Mouse (Mus musculus) forebrain, embryonic 16.5 days (tissue): ENCODE measurements around the gene Galk2. TPM values are rescaled to one million over a fixed set of nuclear protein-coding genes. Genes with fewer than 3 reads are reported as not detected.
A peak's percentile ranks its signal among the peaks of the same experiment; 100 is the strongest.

ENCODE experiments used
- ATAC-seq: fragments of 200-750 bp; cut with Nextera tagmentation; 2 replicates; pipeline ENCODE4 v1.8.0; 2017; ENCODE audit warnings: mild to moderate bottlenecking, moderate library complexity
- H3K27ac ChIP-seq: fragments of 300-500 bp; sonication (generic); 2 replicates; pipeline ENCODE4 v1.5.1; 2014; ENCODE audit warnings: low read length, control low read depth
- H3K27me3 ChIP-seq: fragments of 300-500 bp; sonication (generic); replicated peaks from 2 replicates; pipeline ENCODE4 v1.6.1; 2014; ENCODE audit warnings: low read length; ENCODE audit not compliant: control insufficient read depth, insufficient read depth
- H3K36me3 ChIP-seq: fragments of 300-500 bp; sonication (generic); 2 replicates; pipeline ENCODE4 v1.6.1; 2014; ENCODE audit not compliant: control insufficient read depth, insufficient read depth
- H3K4me1 ChIP-seq: fragments of 300-500 bp; sonication (generic); replicated peaks from 2 replicates; pipeline ENCODE4 v1.6.1; 2014; ENCODE audit warnings: low read length; ENCODE audit not compliant: control insufficient read depth, insufficient read depth
- H3K4me2 ChIP-seq: fragments of 300-500 bp; sonication (generic); 2 replicates; pipeline ENCODE4 v1.6.1; 2014; ENCODE audit warnings: mild to moderate bottlenecking, low read length, control low read depth
- H3K4me3 ChIP-seq: fragments of 300-500 bp; sonication (generic); replicated peaks from 2 replicates; pipeline ENCODE4 v1.5.1; 2014; ENCODE audit warnings: mild to moderate bottlenecking, low read length, control low read depth
- H3K9ac ChIP-seq: fragments of 300-500 bp; sonication (generic); replicated peaks from 2 replicates; pipeline ENCODE4 v1.6.1; 2014; ENCODE audit warnings: low read depth, low read length, control low read depth
- H3K9me3 ChIP-seq: fragments of 300-500 bp; sonication (generic); 2 replicates; pipeline ENCODE4 v1.6.1; 2016; ENCODE audit warnings: low read length; ENCODE audit not compliant: control insufficient read depth
- WGBS: fragments of 180-500 bp; shearing (Covaris S2); extraction: QIAGEN DNeasy Blood & Tissue Kit; methylation state at CpG from one replicate; pipeline ENCODE4 v1.1.7; 2014; 5-methylcytosine and 5-hydroxymethylcytosine counted together
- polyA plus RNA-seq: library from polyadenylated mRNA; unstranded; fragments of >200 nt; fragmentation: Nextera tagmentation; extraction: Ambion mirVana; gene quantifications from 2 replicates; pipeline ENCODE4 v1.2.1, GENCODE M21; 2015

Galk2 gene
- polyA plus RNA-seq, 1 experiment from 2014 or later = 27.9 TPM

DNA sequence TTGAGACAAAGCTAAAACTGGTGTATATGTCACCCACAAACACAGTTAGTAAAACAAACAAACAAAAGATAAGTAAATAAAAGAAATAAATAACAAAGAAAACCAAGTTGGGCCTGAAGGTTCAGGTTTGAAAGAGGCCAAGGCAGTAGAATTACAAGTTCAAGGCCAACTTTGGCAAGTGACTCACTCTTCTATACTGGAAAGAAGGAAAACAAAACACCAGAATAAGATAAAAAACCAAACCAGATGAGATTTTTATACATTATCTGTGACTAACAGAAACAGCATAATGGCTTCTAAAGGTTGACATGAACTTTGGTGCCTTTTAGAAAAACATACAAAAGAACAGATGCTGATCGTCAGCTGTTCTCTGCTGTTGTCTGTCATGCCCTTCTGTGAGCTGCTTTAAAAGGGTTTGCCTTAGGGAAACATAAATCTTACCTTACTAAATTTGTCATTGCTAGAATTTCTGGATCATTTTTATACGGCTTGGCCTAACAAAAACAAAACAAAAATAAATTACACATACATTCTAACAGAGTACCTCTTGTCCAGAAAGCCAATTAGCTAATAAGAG lies 20.1 kb upstream of the Galk2 start:
- no peak overlapping the region for H3K4me3 ChIP-seq
- H3K4me2 ChIP-seq = no peak overlapping the region
- peaks cover 28% of the 10 kb centered on the region for H3K36me3 ChIP-seq
- no peak overlapping the region for H3K9ac ChIP-seq
- no peak for ATAC-seq
- WGBS = 82% methylated on average over 2 of the region's 2 CpGs
- H3K9me3 ChIP-seq = no peaks in the 10 kb centered on the region
- no peaks in the 10 kb centered on the region for H3K4me1 ChIP-seq
- no peaks in the 10 kb centered on the region for H3K27me3 ChIP-seq
- no peak overlapping the region for H3K27ac ChIP-seq

DNA sequence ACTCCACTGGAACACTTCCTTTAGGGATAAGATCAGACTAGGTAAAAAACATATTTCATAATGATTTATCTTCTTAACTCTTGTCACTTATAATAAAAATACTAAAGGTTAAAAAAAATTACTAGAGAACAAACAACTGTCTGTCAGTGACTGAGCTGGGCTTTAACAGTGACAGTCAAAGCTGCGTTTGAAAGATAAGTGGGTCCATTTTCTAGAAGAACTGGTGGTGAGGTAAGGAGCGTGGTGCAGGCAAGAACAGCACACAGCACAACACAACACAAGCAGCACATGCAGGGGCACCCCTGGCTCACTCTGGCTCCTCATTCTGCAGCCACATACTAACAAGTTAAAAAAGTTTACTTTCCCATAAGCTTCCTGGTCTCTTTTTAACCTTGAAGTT lies 7.7 kb upstream of the Galk2 start:
- H3K4me3 ChIP-seq = no peak overlapping the region
- H3K27me3 ChIP-seq = no peaks in the 10 kb centered on the region
- H3K9ac ChIP-seq = no peak overlapping the region
- WGBS = 80% methylated on average over 2 of the region's 2 CpGs
- no peaks in the 10 kb centered on the region for H3K9me3 ChIP-seq
- H3K36me3 ChIP-seq = peaks cover 9% of the 10 kb centered on the region
- H3K27ac ChIP-seq = no peak overlapping the region
- H3K4me2 ChIP-seq = no peak overlapping the region
- no peaks in the 10 kb centered on the region for H3K4me1 ChIP-seq
- no peak for ATAC-seq

GRCm38 (mm10) chr2:125857707-125858106 lies 1.2 kb upstream of the Galk2 start:
- Histone ChIP-seq H3K9ac (no peak overlapping the region), H3K4me2 (peak overlapping the region; percentile 70), H3K36me3 (no peaks in the 10 kb centered on the region), H3K9me3 (no peaks in the 10 kb centered on the region), H3K27me3 (no peaks in the 10 kb centered on the region), H3K4me3 (peak overlapping the region; percentile 80), H3K27ac (no peak overlapping the region), H3K4me1 (peaks cover 9% of the 10 kb centered on the region)
- no peak for ATAC-seq
- 40% methylated on average over 3 of the region's 3 CpGs for WGBS

DNA sequence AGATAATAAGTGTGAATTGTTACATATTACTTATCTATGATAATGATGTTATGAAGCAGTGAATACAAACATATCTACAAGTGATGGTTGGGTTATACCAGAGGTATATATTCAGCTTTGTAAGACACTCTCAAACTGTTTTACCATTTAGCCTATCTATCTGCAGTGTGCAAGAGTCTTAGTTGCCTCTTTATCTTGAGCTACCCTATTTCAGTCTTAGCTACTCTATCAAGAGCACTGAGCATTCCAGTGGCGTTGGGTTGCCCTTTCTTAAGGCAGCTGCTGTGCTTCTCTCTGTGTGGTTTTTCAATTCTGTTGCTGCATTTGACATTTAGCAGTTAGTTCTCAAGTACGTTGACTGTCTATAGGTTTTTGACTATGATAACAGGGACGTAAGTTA lies 4.9 kb downstream of the Galk2 start:
- no peaks in the 10 kb centered on the region for H3K27me3 ChIP-seq
- H3K4me1 ChIP-seq = peaks cover 14% of the 10 kb centered on the region
- H3K36me3 ChIP-seq = no peaks in the 10 kb centered on the region
- H3K27ac ChIP-seq = no peak overlapping the region
- H3K9ac ChIP-seq = no peak overlapping the region
- no peak overlapping the region for H3K4me3 ChIP-seq
- 83% methylated on average over 3 of the region's 3 CpGs for WGBS
- no peaks in the 10 kb centered on the region for H3K9me3 ChIP-seq
- H3K4me2 ChIP-seq = no peak overlapping the region
- no peak for ATAC-seq

DNA sequence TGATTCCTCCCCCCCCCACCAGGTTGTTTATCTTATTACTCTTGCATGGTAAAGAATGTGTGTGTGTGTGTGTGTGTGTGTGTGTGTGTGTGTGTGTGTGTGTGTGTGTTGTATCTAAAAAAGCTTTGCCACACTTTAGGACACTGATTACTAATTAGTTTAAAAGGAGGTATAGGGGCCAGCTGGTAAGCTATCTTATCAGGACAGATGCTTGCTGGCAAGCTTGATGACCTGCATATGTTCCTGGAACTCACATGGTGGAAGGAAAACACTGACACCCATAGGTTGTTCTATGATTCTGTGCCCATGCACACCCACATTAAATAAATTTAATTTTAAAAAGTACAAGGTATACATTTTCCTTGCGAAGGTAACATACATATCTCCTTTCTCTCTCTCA lies 5.6 kb downstream of the Galk2 start:
- H3K9ac ChIP-seq = no peak overlapping the region
- no peak overlapping the region for H3K27ac ChIP-seq
- 97% methylated on average over 1 of the region's 1 CpGs for WGBS
- H3K4me3 ChIP-seq = no peak overlapping the region
- H3K36me3 ChIP-seq = no peaks in the 10 kb centered on the region
- ATAC-seq = no peak
- H3K27me3 ChIP-seq = no peaks in the 10 kb centered on the region
- peaks cover 14% of the 10 kb centered on the region for H3K4me1 ChIP-seq
- H3K4me2 ChIP-seq = no peak overlapping the region
- H3K9me3 ChIP-seq = no peaks in the 10 kb centered on the region

DNA sequence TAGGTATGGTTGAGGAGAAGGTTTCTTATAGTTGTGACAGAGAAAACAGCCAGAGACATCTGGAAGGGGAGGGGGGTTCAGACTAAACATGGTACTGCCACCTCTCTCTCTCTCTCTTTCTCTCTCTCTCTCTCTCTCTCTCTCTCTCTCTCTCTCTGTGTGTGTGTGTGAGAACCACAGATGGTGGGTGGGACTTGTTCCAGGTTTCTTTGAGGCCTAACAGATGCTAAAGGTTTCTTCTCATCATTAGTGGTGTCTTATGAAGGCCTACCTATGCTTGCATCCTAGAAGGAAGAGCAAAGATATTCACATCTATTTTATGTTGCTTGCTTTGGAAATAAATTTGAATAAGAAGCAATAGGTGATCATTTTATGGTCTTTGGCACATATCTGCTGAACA lies 6.7 kb downstream of the Galk2 start:
- Histone ChIP-seq H3K4me3 (no peak overlapping the region), H3K9me3 (no peaks in the 10 kb centered on the region), H3K36me3 (no peaks in the 10 kb centered on the region), H3K27me3 (no peaks in the 10 kb centered on the region), H3K4me1 (peaks cover 12% of the 10 kb centered on the region), H3K27ac (no peak overlapping the region), H3K4me2 (peak overlapping the region; percentile 69), H3K9ac (no peak overlapping the region; the same call in 1 of the 2 replicates)
- no peak for ATAC-seq

DNA sequence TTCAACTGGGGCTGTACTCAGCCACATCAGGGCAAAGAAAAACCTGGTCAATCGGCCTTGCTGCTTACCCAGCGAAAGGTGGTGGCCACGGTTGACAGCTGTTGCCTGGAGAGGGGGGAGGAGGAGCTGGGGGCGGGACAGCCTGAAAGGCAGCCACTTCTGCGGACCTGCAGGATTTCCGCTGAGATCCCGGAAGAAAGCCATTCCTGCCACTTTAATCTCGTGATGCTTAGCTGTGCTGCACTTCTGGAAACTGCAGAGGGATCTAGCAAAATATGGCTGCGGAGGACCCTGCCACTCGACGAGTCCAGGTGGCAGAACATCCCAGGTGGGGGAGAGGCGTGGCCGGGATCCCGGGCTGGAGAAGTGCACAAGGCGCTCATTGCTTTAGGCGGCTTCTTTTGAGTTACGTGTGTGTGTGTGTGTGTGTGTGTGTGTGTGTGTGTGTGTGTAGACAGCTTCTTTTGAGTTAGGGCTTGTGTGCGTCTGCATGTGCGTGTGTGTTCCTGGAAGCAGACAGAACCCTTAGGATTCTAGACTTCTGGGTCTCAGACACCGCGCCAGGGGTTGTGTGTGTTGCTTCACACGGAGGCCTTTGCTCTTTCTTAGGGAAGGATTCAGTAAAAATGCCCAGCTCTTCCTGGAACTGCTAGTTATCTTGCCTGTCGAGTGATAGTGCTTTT lies 7.3 kb downstream of the Galk2 start:
- WGBS = 6% methylated on average over 23 of the region's 23 CpGs

DNA sequence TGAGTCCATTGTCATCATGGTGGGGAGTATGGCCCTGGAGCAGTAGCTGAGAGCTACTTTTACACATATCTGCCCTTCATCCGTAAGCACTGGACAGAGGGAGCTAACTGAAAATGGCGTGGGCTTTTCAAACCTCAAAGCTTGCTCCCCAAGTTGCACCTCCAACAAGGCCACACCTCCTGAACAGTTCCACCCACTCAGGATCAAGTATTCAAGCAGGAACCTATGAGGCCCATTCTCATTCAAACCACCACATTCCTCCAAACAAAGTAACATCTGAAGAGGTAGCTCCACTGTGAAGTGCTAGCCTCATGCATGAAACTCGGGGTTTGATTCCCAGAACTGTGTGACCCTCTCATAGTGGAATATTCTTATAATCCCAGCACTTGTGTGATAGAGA lies 9.4 kb downstream of the Galk2 start:
- Histone ChIP-seq H3K27ac (no peak overlapping the region), H3K27me3 (no peaks in the 10 kb centered on the region), H3K36me3 (no peaks in the 10 kb centered on the region), H3K4me3 (no peak overlapping the region), H3K4me1 (peaks cover 12% of the 10 kb centered on the region), H3K4me2 (no peak overlapping the region), H3K9me3 (no peaks in the 10 kb centered on the region), H3K9ac (no peak overlapping the region)
- 84% methylated on average over 3 of the region's 3 CpGs for WGBS
- ATAC-seq = no peak

More for the DNA sequence above, 7.3 kb downstream of the Galk2 start:
- Histone ChIP-seq H3K36me3 (no peaks in the 10 kb centered on the region), H3K4me2 (peak overlapping the region; percentile 69), H3K27me3 (no peaks in the 10 kb centered on the region), H3K27ac (peak overlapping the region; percentile 37), H3K9ac (peak overlapping the region; percentile 68), H3K4me1 (peaks cover 12% of the 10 kb centered on the region), H3K4me3 (peak overlapping the region; percentile 53), H3K9me3 (no peaks in the 10 kb centered on the region)
- ATAC-seq = peak; percentile 86

DNA sequence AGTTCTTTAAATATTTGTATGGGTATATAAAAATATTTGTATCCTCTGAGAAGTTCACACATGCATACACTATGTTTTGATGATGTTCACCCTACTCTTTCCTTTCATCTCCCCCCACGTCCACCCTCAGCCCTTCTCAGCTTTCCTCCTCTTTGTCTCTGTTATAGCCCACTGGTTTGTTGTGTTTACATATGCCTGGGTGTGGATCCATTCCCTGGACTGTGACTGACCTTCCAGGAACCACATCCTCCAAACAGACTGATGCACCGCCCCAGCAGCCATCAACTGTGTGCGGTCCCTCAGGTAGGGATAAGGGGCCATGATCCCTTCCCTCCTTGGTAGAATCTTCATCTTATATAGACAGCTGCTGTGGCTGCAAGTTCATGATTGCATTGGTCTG lies 11.2 kb downstream of the Galk2 start:
- no peaks in the 10 kb centered on the region for H3K27me3 ChIP-seq
- no peaks in the 10 kb centered on the region for H3K9me3 ChIP-seq
- no peak overlapping the region for H3K4me2 ChIP-seq
- no peak for ATAC-seq
- H3K27ac ChIP-seq = no peak overlapping the region
- WGBS = 86% methylated on average over 3 of the region's 3 CpGs
- H3K9ac ChIP-seq = no peak overlapping the region
- peaks cover 12% of the 10 kb centered on the region for H3K4me1 ChIP-seq
- H3K4me3 ChIP-seq = no peak overlapping the region
- H3K36me3 ChIP-seq = no peaks in the 10 kb centered on the region
